Mouse (Mus musculus) adrenal gland, adult (tissue): ENCODE measurements at regions not wholly inside any gene's neighbourhood (a gene's known extent, or its start where the extent isn't known, plus 50 kb on each side); places are given as distances from the start of the nearest gene placed in this dataset.
"Not testable (repeated sequence)": the region's sequence is repeated elsewhere in the genome, so short reads cannot be mapped to it uniquely, and the experiment has no call there.

Experiments
- DNase-seq, 2 experiments: peaks; one replicate each; pipeline ENCODE4 v3.0.0; 2022 to 2023; ENCODE audit warnings: low spot score in 1 of 2; ENCODE audit not compliant: inconsistent age in 2 of 2

GRCm38 (mm10) chr12:71524156-71524555, 214.5 kb downstream of the Dact1 start:
- no peak for DNase-seq

- no peak for DNase-seq
These were observed 215.7 kb downstream of the Dact1 start for GRCm38 (mm10) chr12:71525255-71525927.

- no peak for DNase-seq
These were observed 216.9 kb downstream of the Dact1 start for GRCm38 (mm10) chr12:71526623-71527022.

- no peak for DNase-seq
These were observed 222.5 kb downstream of the Dact1 start for GRCm38 (mm10) chr12:71532161-71532560.

GRCm38 (mm10) chr12:71532708-71533450, 223.2 kb downstream of the Dact1 start:
- no peak for DNase-seq

GRCm38 (mm10) chr12:71533701-71534100, 224.0 kb downstream of the Dact1 start:
- no peak for DNase-seq

GRCm38 (mm10) chr12:71534199-71534598, 224.5 kb downstream of the Dact1 start:
- no peak for DNase-seq

- no peak for DNase-seq
These were observed 225.6 kb downstream of the Dact1 start for GRCm38 (mm10) chr12:71535251-71535650.

- not testable (repeated sequence) for DNase-seq
These were observed 226.1 kb downstream of the Dact1 start for GRCm38 (mm10) chr12:71535831-71536230.

GRCm38 (mm10) chr12:71538691-71539090, 229.0 kb downstream of the Dact1 start:
- DNase-seq = no peak

- DNase-seq = no peak
These were observed 230.6 kb downstream of the Dact1 start for GRCm38 (mm10) chr12:71540279-71540678.

- DNase-seq = no peak
These were observed 232.3 kb downstream of the Dact1 start for GRCm38 (mm10) chr12:71541961-71542360.

GRCm38 (mm10) chr12:71543571-71544119, 234.0 kb downstream of the Dact1 start:
- DNase-seq = no peak

GRCm38 (mm10) chr12:71544401-71545159, 234.9 kb downstream of the Dact1 start:
- DNase-seq = peak in 1 of 2 experiments; percentile 65

- no peak for DNase-seq
These were observed 237.0 kb downstream of the Dact1 start for GRCm38 (mm10) chr12:71546523-71547265.

- no peak for DNase-seq
These were observed 239.7 kb downstream of the Dact1 start for GRCm38 (mm10) chr12:71549336-71549735.

GRCm38 (mm10) chr12:71554212-71554611, 244.5 kb downstream of the Dact1 start:
- DNase-seq = peak in 1 of 2 experiments; percentile 63

- no peak for DNase-seq
These were observed 251.6 kb downstream of the Dact1 start for GRCm38 (mm10) chr12:71561259-71561658.

- DNase-seq = no peak
These were observed 252.4 kb downstream of the Dact1 start for GRCm38 (mm10) chr12:71561918-71562572.

GRCm38 (mm10) chr12:71563219-71563618, 253.5 kb downstream of the Dact1 start:
- DNase-seq = no peak
